Mouse (Mus musculus) heart, adult 2 months (tissue): ENCODE results near the gene Ndufv1.

Experiments
- CTCF ChIP-seq: fragments of 200-600 bp; IDR thresholded peaks from 2 replicates; pipeline ENCODE4 v1.8.1; 2022; ENCODE audit warnings: antibody characterized with exemption, mild to moderate bottlenecking, moderate library complexity
- EP300 ChIP-seq: fragments of 200-500 bp; IDR thresholded peaks from 2 replicates; pipeline ENCODE4 v1.6.1; 2011; ENCODE audit warnings: low read depth, low read length, control low read depth; ENCODE audit not compliant: insufficient read depth
- POLR2A ChIP-seq: fragments of 200-500 bp; IDR thresholded peaks from 2 replicates; pipeline ENCODE4 v1.6.1; 2011; ENCODE audit warnings: mild to moderate bottlenecking, low read depth, low read length, control low read depth; ENCODE audit not compliant: insufficient read depth

GRCm38 (mm10) chr19:4051741-4052515, 39.3 kb upstream of the Ndufv1 start:
- no peak for TF ChIP-seq POLR2A
- peak; percentile 79 for TF ChIP-seq CTCF
- TF ChIP-seq EP300, result no peak
